Mouse (Mus musculus) limb, embryonic 11.5 days (tissue): ENCODE measurements at regions not wholly inside any gene's neighbourhood (a gene's known extent, or its start where the extent isn't known, plus 50 kb on each side); places are given as distances from the start of the nearest gene placed in this dataset.

ENCODE experiments used
- ATAC-seq: fragments of 200-750 bp; cut with Nextera tagmentation; 2 replicates; pipeline ENCODE4 v1.8.0; 2017; ENCODE audit warnings: low read depth; ENCODE audit not compliant: insufficient number of reproducible peaks, low FRiP score, low TSS enrichment
- DNase-seq: peaks from one replicate; pipeline ENCODE4 v3.0.0-alpha.2; 2015; ENCODE audit warnings: low spot score
- H3K27ac ChIP-seq: fragments of 300-500 bp; sonication (generic); replicated peaks from 2 replicates; pipeline ENCODE4 v1.5.1; 2014; ENCODE audit warnings: low read depth, mild to moderate bottlenecking, low read length
- H3K27me3 ChIP-seq: fragments of 300-500 bp; sonication (generic); 2 replicates; pipeline ENCODE4 v1.6.1; 2014; ENCODE audit warnings: mild to moderate bottlenecking, low read length, mixed read lengths; ENCODE audit not compliant: control insufficient read depth, insufficient read depth
- H3K36me3 ChIP-seq: fragments of 300-500 bp; sonication (generic); 2 replicates; pipeline ENCODE4 v1.6.1; 2014; ENCODE audit warnings: mild to moderate bottlenecking, low read length, moderate library complexity, mixed read lengths; ENCODE audit not compliant: control insufficient read depth, insufficient read depth
- H3K4me1 ChIP-seq: fragments of 300-500 bp; sonication (generic); 2 replicates; pipeline ENCODE4 v1.6.1; 2014; ENCODE audit warnings: low read length, mixed read lengths; ENCODE audit not compliant: control insufficient read depth, insufficient read depth
- H3K4me2 ChIP-seq: fragments of 300-500 bp; sonication (generic); 2 replicates; pipeline ENCODE4 v1.6.1; 2014; ENCODE audit warnings: low read depth, mild to moderate bottlenecking, moderate library complexity; ENCODE audit not compliant: severe bottlenecking
- H3K4me3 ChIP-seq: fragments of 300-500 bp; sonication (generic); 2 replicates; pipeline ENCODE4 v1.5.1; 2014; ENCODE audit warnings: low read depth, low read length
- H3K9ac ChIP-seq: fragments of 300-500 bp; sonication (generic); 2 replicates; pipeline ENCODE4 v1.6.1; 2014; ENCODE audit warnings: mild to moderate bottlenecking, low read length
- H3K9me3 ChIP-seq: fragments of 300-500 bp; sonication (generic); 2 replicates; pipeline ENCODE4 v1.6.1; 2016; ENCODE audit warnings: low read length; ENCODE audit not compliant: control insufficient read depth
- WGBS: fragments of 180-500 bp; shearing (Covaris S2); extraction: QIAGEN DNeasy Blood & Tissue Kit; methylation state at CpG from one replicate; pipeline ENCODE4 v1.1.7; 2014; 5-methylcytosine and 5-hydroxymethylcytosine counted together

GRCm38 (mm10) chr12:85544801-85545200 is 54.0 kb upstream of the Jdp2 start:
- 49% methylated on average over 4 of the region's 4 CpGs for WGBS
- Histone ChIP-seq H3K27me3 (no peaks in the 10 kb centered on the region), H3K9ac (no peak overlapping the region), H3K4me1 (0 out of 2 replicates have a peak, but pooled peaks cover 5% of the 10 kb centered on the region), H3K9me3 (no peaks in the 10 kb centered on the region), H3K27ac (no peak overlapping the region), H3K36me3 (no peaks in the 10 kb centered on the region), H3K4me3 (no peak overlapping the region), H3K4me2 (no peak overlapping the region)
- no peak for ATAC-seq
- no peak for DNase-seq

DNA sequence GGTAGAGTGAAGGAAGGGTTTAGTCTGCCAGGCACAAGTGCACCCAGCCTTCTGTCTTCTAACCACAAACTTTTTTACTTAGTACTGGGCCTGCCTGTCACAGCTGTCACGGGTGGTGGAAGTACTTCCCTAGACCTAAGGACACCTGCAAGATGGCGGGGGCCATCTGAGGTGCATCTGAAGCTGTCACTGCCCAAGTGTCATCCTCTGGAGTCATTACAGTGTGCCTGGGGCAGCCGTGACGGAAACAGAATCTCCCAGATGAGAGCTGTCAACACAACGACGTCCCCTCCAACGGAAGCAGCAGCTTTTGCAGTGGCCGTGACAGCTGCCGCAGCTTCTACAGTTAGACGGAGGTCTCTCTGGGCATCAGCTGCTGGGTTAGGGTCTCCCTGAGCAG is 53.1 kb upstream of the Jdp2 start:
- H3K27me3 ChIP-seq: no peaks in the 10 kb centered on the region

GRCm38 (mm10) chr12:85548076-85548475 is 50.8 kb upstream of the Jdp2 start:
- H3K9me3 ChIP-seq: no peaks in the 10 kb centered on the region
- WGBS: 53% methylated on average over 8 of the region's 8 CpGs
- H3K9ac ChIP-seq: no peak overlapping the region
- H3K36me3 ChIP-seq: no peaks in the 10 kb centered on the region
- no peak overlapping the region for H3K4me2 ChIP-seq
- no peak overlapping the region for H3K4me3 ChIP-seq
- no peak overlapping the region for H3K27ac ChIP-seq
- H3K27me3 ChIP-seq: no peaks in the 10 kb centered on the region
- no peak for DNase-seq
- no peak for ATAC-seq
- 0 out of 2 replicates have a peak, but pooled peaks cover 5% of the 10 kb centered on the region for H3K4me1 ChIP-seq

More for the DNA sequence above, 53.1 kb upstream of the Jdp2 start:
- 64% methylated on average over 10 of the region's 10 CpGs for WGBS
- Histone ChIP-seq H3K4me3 (no peak overlapping the region), H3K9me3 (no peaks in the 10 kb centered on the region), H3K9ac (no peak overlapping the region), H3K4me1 (0 out of 2 replicates have a peak, but pooled peaks cover 5% of the 10 kb centered on the region), H3K4me2 (no peak overlapping the region), H3K36me3 (no peaks in the 10 kb centered on the region), H3K27ac (no peak overlapping the region)
- ATAC-seq (no peak), DNase-seq (no peak)
